Mouse (Mus musculus): ENCODE measurements at regions not wholly inside any gene's neighbourhood (a gene's known extent, or its start where the extent isn't known, plus 50 kb on each side); places are given as distances from the start of the nearest gene placed in this dataset.

DNA sequence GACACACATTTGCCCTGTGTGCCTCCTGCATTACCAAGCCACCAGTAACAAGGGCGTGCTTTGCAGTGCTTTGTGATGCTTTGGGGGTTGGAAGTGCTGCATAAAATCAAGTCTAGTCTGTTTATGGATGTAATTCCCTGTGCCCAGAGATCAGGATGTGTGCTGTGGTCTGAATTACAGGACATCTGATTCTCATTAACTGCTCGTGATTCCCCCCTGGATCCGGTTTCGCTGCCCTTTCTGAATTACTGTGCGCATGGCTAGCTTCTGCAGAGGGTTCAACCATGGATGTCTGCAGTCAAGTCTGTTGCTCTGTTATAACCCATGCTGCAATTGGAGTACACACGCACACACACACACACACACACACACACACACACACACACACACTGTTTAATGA lies 52.5 kb upstream of the Magi1 start:
- no peak for DNase-seq

Measured in heart, postnatal 4 days (tissue).